Mouse (Mus musculus) cerebellum, postnatal 25 days (tissue): ENCODE results near the gene Gm14408.
"Not testable (repeated sequence)": the region's sequence is repeated elsewhere in the genome, so short reads cannot be mapped to it uniquely, and the experiment has no call there.

ENCODE experiments used
- DNase-seq, 2 experiments: peaks; one replicate each; pipeline ENCODE4 v3.0.0; 2021; ENCODE audit warnings: mixed read lengths in 2 of 2

The Gm14408 gene

DNA sequence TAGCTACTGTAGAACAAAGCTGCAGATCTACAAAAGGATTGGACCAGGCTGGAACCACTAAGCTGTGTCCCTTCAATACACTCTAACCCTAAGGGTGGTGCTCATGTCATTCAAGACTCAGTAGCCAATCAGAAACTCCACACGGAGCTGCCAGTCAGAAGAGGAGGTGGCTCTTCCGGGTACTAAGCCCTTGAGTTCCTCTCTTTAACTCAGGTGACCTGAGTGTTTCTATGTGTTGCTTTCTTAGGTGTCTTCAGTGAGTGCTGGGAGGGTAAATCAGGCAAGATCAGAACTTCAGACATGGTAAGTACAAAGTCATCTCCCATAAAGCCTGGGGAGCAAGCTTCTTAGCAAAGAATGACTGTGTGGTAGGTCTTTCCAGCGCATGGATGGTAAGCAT is at the start of gene Gm14408:
Gene Gm14408, plus strand, starts transcription at position 301 of the 400 bp plus-strand sequence.
- DNase-seq = not testable (repeated sequence)

DNA sequence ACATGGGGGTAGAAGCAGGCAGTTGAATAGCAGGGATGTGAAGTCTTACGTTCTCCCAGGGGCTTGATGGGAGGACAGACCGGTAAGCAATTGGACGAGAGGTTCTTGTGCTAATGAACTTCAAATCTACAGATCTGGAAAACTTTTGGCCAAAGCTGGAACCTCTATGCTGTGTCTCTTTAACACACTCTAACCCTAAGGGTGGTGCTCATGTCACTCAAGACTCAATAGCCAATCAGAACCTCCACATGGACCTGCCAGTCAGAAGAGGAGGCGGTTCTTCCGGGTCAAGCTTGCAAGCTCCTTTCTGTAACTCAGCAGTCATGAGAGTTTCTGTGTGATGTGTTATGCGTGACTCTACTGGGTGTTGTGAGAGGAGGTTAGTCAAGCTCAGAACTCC is 32.6 kb upstream of the Gm14408 start, which contains the start of gene Gm14295:
Gene Gm14295, plus strand, starts transcription at position 301 of the 400 bp plus-strand sequence.
- not testable (repeated sequence) for DNase-seq

DNA sequence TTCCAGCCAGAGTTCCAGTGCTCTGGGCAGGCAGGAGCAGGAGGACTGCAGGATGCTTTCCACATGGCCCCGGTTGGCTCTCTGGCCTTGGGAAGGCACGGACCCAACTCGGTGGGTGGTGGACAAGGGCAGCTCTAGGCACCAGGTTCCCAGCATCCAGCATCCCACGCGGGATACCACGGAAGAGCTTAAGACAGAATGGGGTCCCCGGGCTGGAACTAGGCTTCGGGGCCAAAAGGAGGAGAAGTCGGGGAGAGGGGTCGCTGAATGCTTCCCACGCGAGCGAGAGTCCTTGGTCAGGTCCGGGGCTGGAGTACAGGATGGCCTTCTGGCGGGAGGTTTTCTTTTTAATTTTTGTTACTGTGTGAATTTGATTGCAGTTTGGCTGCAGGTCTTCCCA is 32.2 kb upstream of the Gm14408 start:
- peak in 1 of 2 experiments; percentile 0 for DNase-seq
